Mouse (Mus musculus) CH12.LX (cell line): ENCODE results near the gene Kcng4. TPM values are rescaled to one million over a fixed set of nuclear protein-coding genes. Genes with fewer than 3 reads are reported as not detected.

Experiments used
- DNase-seq: peaks from one replicate; pipeline ENCODE4 v3.0.0-alpha.2; 2013; ENCODE audit errors: extremely low read depth
- H3K27ac ChIP-seq: 2 replicates; pipeline ENCODE4 v1.5.1; 2012; ENCODE audit warnings: low read depth, mild to moderate bottlenecking, control low read depth, moderate library complexity; ENCODE audit not compliant: insufficient read depth
- H3K27me3 ChIP-seq: replicated peaks from 2 replicates; pipeline ENCODE3; 2012; ENCODE audit warnings: inconsistent platforms
- H3K36me3 ChIP-seq, 2 experiments: replicated peaks in 1 of 2; 2 replicates each; pipeline versions ENCODE3 to v1.6.1; 2012; ENCODE audit warnings: inconsistent platforms in 1 of 2, low read length in 1 of 2, mild to moderate bottlenecking in 1 of 2, mixed read lengths in 1 of 2, moderate library complexity in 1 of 2; ENCODE audit not compliant: control insufficient read depth in 1 of 2, insufficient read depth in 1 of 2
- H3K4me1 ChIP-seq, 2 experiments: 2 replicates each; pipeline ENCODE4 v1.6.1; 2012; ENCODE audit warnings: inconsistent platforms in 1 of 2, moderate library complexity in 1 of 2; ENCODE audit not compliant: insufficient read depth in 2 of 2, control insufficient read depth in 1 of 2
- H3K4me2 ChIP-seq: 2 replicates; pipeline ENCODE4 v1.6.1; 2012; ENCODE audit warnings: low read depth, mild to moderate bottlenecking, control low read depth; ENCODE audit not compliant: poor library complexity, insufficient read depth, severe bottlenecking
- H3K4me3 ChIP-seq, 3 experiments: fragments of 150-350 bp in 1 of 3; sonication (generic) in 1 of 3; replicated peaks in 1 of 3; 2 replicates each; pipeline versions ENCODE3 to v1.5.1; 2011 to 2012; ENCODE audit warnings: low read depth in 2 of 3, low read length in 2 of 3, mild to moderate bottlenecking in 2 of 3, moderate library complexity in 2 of 3, control low read depth in 1 of 3, improper control_type of control experiment in 1 of 3, inconsistent platforms in 1 of 3, mixed read lengths in 1 of 3; ENCODE audit not compliant: poor library complexity in 1 of 3
- H3K79me2 ChIP-seq: replicated peaks from 2 replicates; pipeline ENCODE4 v1.6.1; 2012; ENCODE audit warnings: mild to moderate bottlenecking, moderate library complexity; ENCODE audit not compliant: control insufficient read depth, poor library complexity, insufficient read depth, severe bottlenecking; ENCODE audit errors: extremely low read depth
- H3K9ac ChIP-seq: 2 replicates; pipeline ENCODE4 v1.6.1; 2012; ENCODE audit warnings: low read depth, mild to moderate bottlenecking, control low read depth, moderate library complexity; ENCODE audit not compliant: insufficient read depth
- H3K9me3 ChIP-seq: replicated peaks from 2 replicates; pipeline ENCODE3; 2012; ENCODE audit warnings: low read length, inconsistent platforms, mixed read lengths
- BHLHE40 ChIP-seq: IDR thresholded peaks from 2 replicates; pipeline ENCODE4 v1.6.1; 2011; ENCODE audit warnings: mild to moderate bottlenecking, low read depth, low read length, improper control_type of control experiment
- CHD2 ChIP-seq: IDR thresholded peaks from 2 replicates; pipeline ENCODE4 v1.6.1; 2011; ENCODE audit warnings: low read length, improper control_type of control experiment
- CTCF ChIP-seq, 2 experiments: IDR thresholded peaks in 1 of 2; conservative IDR thresholded peaks in 1 of 2; 2 replicates each; pipeline ENCODE4 v1.5.1; 2011 to 2012; ENCODE audit warnings: low read depth in 2 of 2, low read length in 2 of 2, improper control_type of control experiment in 1 of 2, inconsistent platforms in 1 of 2, mild to moderate bottlenecking in 1 of 2, moderate library complexity in 1 of 2
- E2F4 ChIP-seq: IDR thresholded peaks from 2 replicates; pipeline ENCODE4 v1.6.1; 2011; ENCODE audit warnings: low read depth, low read length, improper control_type of control experiment; ENCODE audit not compliant: insufficient replicate concordance
- ELF1 ChIP-seq: IDR thresholded peaks from 2 replicates; pipeline ENCODE4 v1.6.1; 2014; ENCODE audit warnings: low read depth, mild to moderate bottlenecking, inconsistent platforms, low read length, improper control_type of control experiment
- ETS1 ChIP-seq: conservative IDR thresholded peaks from 2 replicates; pipeline ENCODE4 v1.6.1; 2012; ENCODE audit warnings: low read depth, mild to moderate bottlenecking, inconsistent platforms, low read length, improper control_type of control experiment, moderate library complexity
- GABPA ChIP-seq: IDR thresholded peaks from 2 replicates; pipeline ENCODE4 v1.6.1; 2012; ENCODE audit warnings: low read depth, low read length, improper control_type of control experiment, inconsistent platforms; ENCODE audit not compliant: insufficient replicate concordance
- HCFC1 ChIP-seq: IDR thresholded peaks from 2 replicates; pipeline ENCODE4 v1.6.1; 2012; ENCODE audit warnings: low read depth, mild to moderate bottlenecking, inconsistent platforms, low read length, improper control_type of control experiment
- IRF4 ChIP-seq: IDR thresholded peaks from 2 replicates; pipeline ENCODE4 v1.6.1; 2014; ENCODE audit warnings: low read depth, mild to moderate bottlenecking, inconsistent platforms, low read length, improper control_type of control experiment
- JUN ChIP-seq: IDR thresholded peaks from 2 replicates; pipeline ENCODE4 v1.6.1; 2011; ENCODE audit warnings: low read depth, mild to moderate bottlenecking, low read length, improper control_type of control experiment, moderate library complexity; ENCODE audit not compliant: insufficient read depth
- JUND ChIP-seq: conservative IDR thresholded peaks from 2 replicates; pipeline ENCODE4 v1.6.1; 2011; ENCODE audit warnings: low read depth, low read length, improper control_type of control experiment
- KAT2A ChIP-seq: IDR thresholded peaks from 2 replicates; pipeline ENCODE4 v1.6.1; 2012; ENCODE audit warnings: low read length, improper control_type of control experiment, inconsistent platforms; ENCODE audit not compliant: insufficient replicate concordance
- MAFK ChIP-seq: IDR thresholded peaks from 2 replicates; pipeline ENCODE4 v1.6.1; 2011; ENCODE audit warnings: low read length, improper control_type of control experiment; ENCODE audit not compliant: insufficient replicate concordance
- MEF2A ChIP-seq: IDR thresholded peaks from 2 replicates; pipeline ENCODE4 v1.6.1; 2014; ENCODE audit warnings: low read depth, mild to moderate bottlenecking, inconsistent platforms, low read length, improper control_type of control experiment, borderline replicate concordance
- MXI1 ChIP-seq: IDR thresholded peaks from 2 replicates; pipeline ENCODE4 v1.6.1; 2011; ENCODE audit warnings: mild to moderate bottlenecking, low read depth, low read length, improper control_type of control experiment
- MYC ChIP-seq: IDR thresholded peaks from 2 replicates; pipeline ENCODE4 v1.6.1; 2011; ENCODE audit warnings: low read depth, mild to moderate bottlenecking, improper control_type of control experiment, low read length
- NRF1 ChIP-seq: IDR thresholded peaks from 2 replicates; pipeline ENCODE4 v1.6.1; 2014; ENCODE audit warnings: low read depth, mild to moderate bottlenecking, inconsistent platforms, low read length, improper control_type of control experiment, moderate library complexity
- PAX5 ChIP-seq: IDR thresholded peaks from 2 replicates; pipeline ENCODE4 v1.6.1; 2012; ENCODE audit warnings: low read length, inconsistent platforms, mixed read lengths
- POLR2AphosphoS2 ChIP-seq: IDR thresholded peaks from 2 replicates; pipeline ENCODE4 v1.6.1; 2011; ENCODE audit warnings: low read depth, low read length, improper control_type of control experiment
- RAD21 ChIP-seq: IDR thresholded peaks from 2 replicates; pipeline ENCODE4 v1.6.1; 2011; ENCODE audit warnings: low read depth, mild to moderate bottlenecking, low read length, improper control_type of control experiment, moderate library complexity
- RCOR1 ChIP-seq: conservative IDR thresholded peaks from 2 replicates; pipeline ENCODE4 v1.6.1; 2012; ENCODE audit warnings: low read depth, mild to moderate bottlenecking, inconsistent platforms, low read length, improper control_type of control experiment
- USF2 ChIP-seq: conservative IDR thresholded peaks from 2 replicates; pipeline ENCODE4 v1.6.1; 2011; ENCODE audit warnings: low read depth, low read length, improper control_type of control experiment
- ZKSCAN1 ChIP-seq: IDR thresholded peaks from 2 replicates; pipeline ENCODE4 v1.6.1; 2012; ENCODE audit warnings: low read depth, inconsistent platforms, low read length, improper control_type of control experiment, borderline replicate concordance
- ZMIZ1 ChIP-seq: IDR thresholded peaks from 2 replicates; pipeline ENCODE4 v1.6.1; 2012; ENCODE audit warnings: low read depth, mild to moderate bottlenecking, inconsistent platforms, low read length, improper control_type of control experiment
- ZNF384 ChIP-seq: IDR thresholded peaks from 2 replicates; pipeline ENCODE4 v1.6.1; 2012; ENCODE audit warnings: low read depth, low read length, improper control_type of control experiment, inconsistent platforms
- dilution Hi-C: fragments of 300-500 bp; cut with MboI; formaldehyde crosslinking; loops from 2 replicates; pipeline ENCODE4 v1.14.3; 2020; ENCODE audit warnings: low sequenced_read_pairs; ENCODE audit not compliant: extremely low pct_unique_long_range_greater_than_20kb, extremely low pct_ligation_motif_present
- in situ Hi-C: fragments of 300-500 bp; cut with MboI; formaldehyde crosslinking; loops from 3 replicates; pipeline ENCODE4 v1.14.3; 2019; ENCODE audit warnings: low sequenced_read_pairs, low pct_ligation_motif_present, low pct_unique_long_range_greater_than_20kb, mixed read lengths
- polyA plus RNA-seq: library from polyadenylated mRNA; unstranded; fragments of >175 nt; gene quantifications from 2 replicates; pipeline ENCODE4 v1.2.1, GENCODE M21; 2012; ENCODE audit warnings: low read depth; ENCODE audit not compliant: insufficient read length
- total RNA-seq, 2 experiments: library from RNA; depleted of rRNA; stranded (reverse); fragments of 300-350 nt in 1 of 2; fragments of >200 nt in 1 of 2; gene quantifications; 2 replicates each; pipeline ENCODE4 v1.2.3; 2012 to 2014

The Kcng4 gene
- total and polyA plus RNA-seq, 3 experiments, result not detected

DNA sequence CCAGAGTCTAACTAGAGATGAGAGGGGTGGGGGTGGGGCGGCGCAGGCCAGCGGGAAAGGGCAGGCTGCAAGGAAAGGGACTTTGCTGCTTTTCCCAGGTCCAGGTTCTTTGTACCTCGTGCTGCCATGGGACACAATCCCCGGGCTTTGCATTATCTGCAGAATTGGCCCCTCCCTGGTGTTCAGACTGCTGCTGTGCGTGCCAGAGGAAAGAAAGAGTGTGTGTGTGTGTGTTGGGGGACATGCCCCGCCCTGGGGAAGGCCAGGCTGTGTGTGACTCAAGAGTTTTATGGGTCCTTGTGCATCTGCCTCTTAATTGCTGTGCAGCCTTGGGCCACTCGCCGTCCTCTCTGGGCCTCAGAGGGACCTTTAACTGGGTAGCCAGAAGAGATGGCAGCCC, 33.0 kb upstream of the Kcng4 start:
- H3K4me3 ChIP-seq, result no peak overlapping the region
- dilution Hi-C loops, result no loop called here
- no peak overlapping the region for H3K9ac ChIP-seq
- H3K36me3 ChIP-seq, result no peaks in the 10 kb centered on the region
- H3K27ac ChIP-seq, result no peak overlapping the region
- no peaks in the 10 kb centered on the region for H3K9me3 ChIP-seq
- no peaks in the 10 kb centered on the region for H3K79me2 ChIP-seq
- DNase-seq, result no peak
- H3K4me2 ChIP-seq, result no peak overlapping the region
- in situ Hi-C loops, result no loop called here
- H3K4me1 ChIP-seq, result peaks cover 3 to 5% of the 10 kb centered on the region in 2 experiments; a peak in 2 of 4 replicates
- H3K27me3 ChIP-seq, result peaks cover 88% of the 10 kb centered on the region
- TF ChIP-seq MYC (no peak), USF2 (no peak), HCFC1 (no peak), MAFK (no peak), JUN (no peak), RCOR1 (no peak)

DNA sequence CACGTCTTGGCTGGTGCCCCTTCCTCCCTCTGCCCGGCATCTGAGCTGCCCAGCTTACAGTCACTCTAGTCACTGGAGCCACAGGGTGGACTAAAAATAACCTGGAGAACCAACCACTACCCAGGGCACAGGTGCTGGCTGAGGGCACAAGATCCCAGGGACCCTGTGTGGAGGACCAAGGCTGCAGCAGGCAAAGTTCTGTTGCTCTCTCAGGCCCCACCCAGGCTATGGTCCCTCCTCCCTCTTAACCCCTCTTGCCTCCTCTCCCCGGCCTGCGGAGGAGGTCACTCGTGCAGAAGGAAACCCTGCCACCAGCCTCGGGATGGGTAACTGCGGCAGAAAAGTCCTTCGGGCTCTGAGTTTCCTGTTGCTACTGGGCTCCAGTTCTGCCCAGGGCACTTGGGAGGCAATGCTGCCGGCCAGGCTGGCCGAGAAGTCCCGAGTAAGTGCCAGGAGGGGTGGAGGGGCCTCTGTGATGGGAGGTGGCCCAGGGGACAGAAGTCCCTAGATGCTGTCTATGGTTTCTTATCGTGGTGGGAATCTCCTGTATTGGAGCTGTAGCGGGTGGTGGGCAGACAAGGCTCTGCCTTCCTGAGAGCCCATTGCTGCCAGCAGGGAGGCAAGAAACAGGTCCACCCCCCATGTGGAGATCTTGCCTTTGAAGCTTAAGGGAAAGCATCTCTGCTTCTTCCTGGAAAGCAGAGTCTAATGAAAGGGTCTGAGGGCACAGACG, 30.9 kb upstream of the Kcng4 start, which contains the start of gene Wfdc1:
Gene Wfdc1 (plus strand): TSS at position 147 of the 733 bp plus-strand sequence.
- Histone ChIP-seq H3K36me3 (no peaks in the 10 kb centered on the region), H3K27ac (no peak within 1 kb of the TSS), H3K9ac (no peak within 1 kb of the TSS), H3K79me2 (no peaks in the 10 kb centered on the region), H3K4me2 (no peak within 1 kb of the TSS), H3K4me3 (no peak within 1 kb of the TSS), H3K9me3 (no peaks in the 10 kb centered on the region), H3K27me3 (peaks cover 88% of the 10 kb centered on the region), H3K4me1 (peaks cover 0 to 3% of the 10 kb centered on the region in 2 experiments; a peak in 1 of 4 replicates)
- dilution Hi-C loops (no loop called here), in situ Hi-C loops (no loop called here)
- no peak for TF ChIP-seq GABPA
- TF ChIP-seq ZMIZ1, result no peak
- no peak for TF ChIP-seq KAT2A
- no peak for TF ChIP-seq JUND
- TF ChIP-seq ZNF384, result no peak
- TF ChIP-seq NRF1, result no peak
- TF ChIP-seq MXI1, result no peak
- TF ChIP-seq IRF4, result no peak
- no peak for TF ChIP-seq ETS1
- no peak for TF ChIP-seq BHLHE40
- TF ChIP-seq CTCF (conservative IDR thresholded peaks at IDR 0.05 in 1 of 2, IDR thresholded peaks at IDR 0.05 in 1 of 2; ENCODE audit: low read depth in 2 of 2, low read length in 2 of 2), result no peak
- no peak for TF ChIP-seq RAD21
- no peak for TF ChIP-seq MEF2A
- TF ChIP-seq USF2, result no peak
- TF ChIP-seq E2F4, result no peak
- TF ChIP-seq PAX5, result no peak
- no peak for TF ChIP-seq ELF1
- TF ChIP-seq POLR2AphosphoS2, result no peak
- TF ChIP-seq CHD2, result no peak
- no peak for TF ChIP-seq ZKSCAN1
- no peak for DNase-seq
